Comparison of ENCODE assay signal across 17 mouse cellular contexts in genomic region chr17:64581133-64581532, GRCm38 (mm10).
"Had no signal": no experiment of that assay in that cellular context is flagged by ENCODE, and none has a peak within 500 bp of the region (broad histone marks: within the 10 kb centered on the region; RNA-seq: fewer than 3 reads in every experiment).

No protein-coding gene starts in this region.

- H3K9ac ChIP-seq: kidney, embryonic 15.5 days; limb, embryonic 13.5 days; liver, embryonic 12.5 days; liver, embryonic 15.5 days; lung, embryonic 15.5 days; midbrain, embryonic 13.5 days had no signal

- H3K9me3 ChIP-seq: kidney, embryonic 15.5 days; limb, embryonic 10.5 days; limb, embryonic 13.5 days; liver, embryonic 12.5 days; liver, embryonic 15.5 days; lung, embryonic 15.5 days; midbrain, embryonic 10.5 days; midbrain, embryonic 13.5 days had no signal

- H3K27ac ChIP-seq: kidney, embryonic 15.5 days; limb, embryonic 10.5 days; limb, embryonic 13.5 days; liver, embryonic 12.5 days; liver, embryonic 15.5 days; lung, embryonic 15.5 days; midbrain, embryonic 10.5 days; midbrain, embryonic 13.5 days had no signal

- H3K4me1 ChIP-seq: limb, embryonic 10.5 days; limb, embryonic 13.5 days; megakaryocyte, embryonic 14.5 days had no signal

- DNase-seq: kidney, adult 8-10 months; kidney, postnatal 10 days; kidney, postnatal 36 days; liver; lung, adult 18-20 months; lung, postnatal 10 days; lung, postnatal 36 days; thymus, postnatal 25 days had no signal

- H3K27me3 ChIP-seq: kidney, embryonic 15.5 days; limb, embryonic 13.5 days; lung, embryonic 15.5 days; midbrain, embryonic 13.5 days had no signal

- H3K4me2 ChIP-seq: kidney, embryonic 15.5 days; limb, embryonic 13.5 days; liver, embryonic 12.5 days; liver, embryonic 15.5 days; lung, embryonic 15.5 days; midbrain, embryonic 13.5 days had no signal

- H3K4me3 ChIP-seq: kidney, embryonic 15.5 days; limb, embryonic 10.5 days; limb, embryonic 13.5 days; liver, embryonic 12.5 days; liver, embryonic 15.5 days; lung, embryonic 15.5 days; megakaryocyte, embryonic 14.5 days; midbrain, embryonic 10.5 days; midbrain, embryonic 13.5 days had no signal

- H3K36me3 ChIP-seq: kidney, embryonic 15.5 days; limb, embryonic 10.5 days; limb, embryonic 13.5 days; liver, embryonic 12.5 days; liver, embryonic 15.5 days; lung, embryonic 15.5 days; midbrain, embryonic 10.5 days; midbrain, embryonic 13.5 days had no signal

- ATAC-seq: liver, embryonic 12.5 days; midbrain, embryonic 13.5 days had no signal
